Mouse (Mus musculus) cortical plate, adult 2 months (tissue): Measurements from ENCODE around the gene Shisa7.

Experiments
- CTCF ChIP-seq: fragments of 200-500 bp; IDR thresholded peaks from 2 replicates; pipeline ENCODE4 v1.5.1; 2011; ENCODE audit warnings: mild to moderate bottlenecking, control low read depth, low read length; ENCODE audit not compliant: insufficient read depth; ENCODE audit errors: extremely low read depth
- POLR2A ChIP-seq: fragments of 200-500 bp; IDR thresholded peaks from 2 replicates; pipeline ENCODE4 v1.6.1; 2011; ENCODE audit warnings: mild to moderate bottlenecking, low read length, control low read depth; ENCODE audit not compliant: insufficient read depth; ENCODE audit errors: extremely low read depth

DNA sequence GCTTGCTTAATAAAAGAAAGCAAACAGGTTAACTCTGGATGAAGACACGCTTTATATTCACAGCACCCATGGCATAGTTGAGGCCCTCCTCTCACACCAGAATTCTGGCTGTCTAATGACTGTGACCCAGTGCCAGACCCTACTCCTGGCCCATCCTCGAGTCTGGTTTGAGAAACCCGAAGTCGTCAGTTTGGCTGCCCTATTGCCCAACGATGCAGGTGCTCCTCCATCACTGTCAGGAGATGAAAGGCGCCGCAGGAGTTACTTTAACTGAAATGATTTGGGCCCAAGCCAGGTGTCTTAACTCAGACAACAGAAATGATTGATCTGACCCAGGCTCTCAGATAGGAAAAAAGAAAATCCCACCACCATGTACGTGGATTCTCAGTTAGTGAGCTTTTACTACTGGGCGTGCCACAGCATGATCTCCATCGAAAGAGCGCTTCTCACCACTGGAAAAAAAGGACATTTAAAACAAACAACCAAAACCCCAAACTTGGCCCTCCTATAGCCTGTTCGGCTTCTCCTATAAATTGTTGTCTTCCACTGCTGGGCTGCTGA lies 15.0 kb upstream of the Shisa7 start:
- TF ChIP-seq POLR2A (no peak), CTCF (no peak)
